Mouse (Mus musculus) thymus, adult 2 months (tissue): ENCODE data around the gene Cd164. TPM values are rescaled to one million over a fixed set of nuclear protein-coding genes. Genes with fewer than 3 reads are reported as not detected.

ENCODE experiments used
- DNase-seq: peaks from one replicate; pipeline ENCODE4 v3.0.0; 2021
- H3K27ac ChIP-seq: fragments of 200-500 bp; 2 replicates; pipeline ENCODE4 v1.5.1; 2012; ENCODE audit warnings: low read length, control low read depth; ENCODE audit not compliant: control insufficient read depth, insufficient read depth
- H3K27me3 ChIP-seq: fragments of 200-500 bp; 2 replicates; pipeline ENCODE4 v1.6.1; 2012; ENCODE audit warnings: mild to moderate bottlenecking, low read length, moderate library complexity, mixed read lengths; ENCODE audit not compliant: control insufficient read depth, insufficient read depth
- H3K36me3 ChIP-seq: fragments of 200-500 bp; 2 replicates; pipeline ENCODE4 v1.6.1; 2012; ENCODE audit warnings: mild to moderate bottlenecking, low read length, moderate library complexity; ENCODE audit not compliant: control insufficient read depth, insufficient read depth
- H3K4me1 ChIP-seq: fragments of 200-500 bp; replicated peaks from 2 replicates; pipeline ENCODE4 v1.6.1; 2012; ENCODE audit warnings: low read length; ENCODE audit not compliant: control insufficient read depth, insufficient read depth
- H3K4me3 ChIP-seq: fragments of 200-500 bp; 2 replicates; pipeline ENCODE4 v1.5.1; 2012; ENCODE audit warnings: mild to moderate bottlenecking, low read length, control low read depth, moderate library complexity; ENCODE audit not compliant: control insufficient read depth, insufficient read depth
- CTCF ChIP-seq: fragments of 200-500 bp; IDR thresholded peaks from 2 replicates; pipeline ENCODE4 v1.5.1; 2012; ENCODE audit warnings: mild to moderate bottlenecking, control low read depth, low read length, moderate library complexity, borderline replicate concordance; ENCODE audit not compliant: control insufficient read depth, poor library complexity, insufficient read depth; ENCODE audit errors: extremely low read depth
- POLR2A ChIP-seq: fragments of 200-500 bp; IDR thresholded peaks from 2 replicates; pipeline ENCODE4 v1.6.1; 2012; ENCODE audit warnings: mild to moderate bottlenecking, low read length, control low read depth, moderate library complexity; ENCODE audit not compliant: control insufficient read depth, poor library complexity, insufficient read depth; ENCODE audit errors: extremely low read depth
- WGBS: fragments of 180-500 bp; shearing (Covaris S2); methylation state at CpG from one replicate; pipeline ENCODE4 v1.1.7; 2018; 5-methylcytosine and 5-hydroxymethylcytosine counted together
- polyA plus RNA-seq: library from polyadenylated mRNA; depleted of rRNA; stranded (reverse); fragments of >200 nt; gene quantifications from 2 replicates; pipeline ENCODE4 v1.2.3, GENCODE M21; 2012

The Cd164 gene
- polyA plus RNA-seq, 1 experiment, result 223 TPM

- peaks cover 46% of the 10 kb centered on the region for H3K4me1 ChIP-seq
These were observed 42.8 kb upstream of the Cd164 start, which contains the start of gene Mical1 for GRCm38 (mm10) chr10:41476171-41477017. TSS of gene Mical1 (plus strand) at chr10:41476314.

GRCm38 (mm10) chr10:41477018-41477277 lies 42.3 kb upstream of the Cd164 start:
- H3K27ac ChIP-seq, result peak overlapping the region; percentile 99
- TF ChIP-seq POLR2A, result no peak; the same call in 1 of the 2 replicates
- TF ChIP-seq CTCF, result no peak
- no peaks in the 10 kb centered on the region for H3K27me3 ChIP-seq
- DNase-seq, result peak; percentile 62
- WGBS, result under 1% methylated on average over 9 of the region's 9 CpGs
- peaks cover 46% of the 10 kb centered on the region for H3K4me1 ChIP-seq
- H3K4me3 ChIP-seq, result peak overlapping the region; percentile 80
- H3K36me3 ChIP-seq, result peaks cover 24% of the 10 kb centered on the region

More at GRCm38 (mm10) chr10:41476171-41477017, 42.8 kb upstream of the Cd164 start, which contains the start of gene Mical1:
- Histone ChIP-seq H3K27me3 (no peaks in the 10 kb centered on the region), H3K27ac (peak within 1 kb of the TSS; percentile 99), H3K4me3 (peak within 1 kb of the TSS; percentile 80), H3K36me3 (peaks cover 19% of the 10 kb centered on the region; the same call in 1 of the 2 replicates)
- DNase-seq, result peak; percentile 69
- 1% methylated on average over 35 of the region's 35 CpGs for WGBS
- TF ChIP-seq CTCF, result no peak
- TF ChIP-seq POLR2A, result peak; percentile 51; the same call in 1 of the 2 replicates

DNA sequence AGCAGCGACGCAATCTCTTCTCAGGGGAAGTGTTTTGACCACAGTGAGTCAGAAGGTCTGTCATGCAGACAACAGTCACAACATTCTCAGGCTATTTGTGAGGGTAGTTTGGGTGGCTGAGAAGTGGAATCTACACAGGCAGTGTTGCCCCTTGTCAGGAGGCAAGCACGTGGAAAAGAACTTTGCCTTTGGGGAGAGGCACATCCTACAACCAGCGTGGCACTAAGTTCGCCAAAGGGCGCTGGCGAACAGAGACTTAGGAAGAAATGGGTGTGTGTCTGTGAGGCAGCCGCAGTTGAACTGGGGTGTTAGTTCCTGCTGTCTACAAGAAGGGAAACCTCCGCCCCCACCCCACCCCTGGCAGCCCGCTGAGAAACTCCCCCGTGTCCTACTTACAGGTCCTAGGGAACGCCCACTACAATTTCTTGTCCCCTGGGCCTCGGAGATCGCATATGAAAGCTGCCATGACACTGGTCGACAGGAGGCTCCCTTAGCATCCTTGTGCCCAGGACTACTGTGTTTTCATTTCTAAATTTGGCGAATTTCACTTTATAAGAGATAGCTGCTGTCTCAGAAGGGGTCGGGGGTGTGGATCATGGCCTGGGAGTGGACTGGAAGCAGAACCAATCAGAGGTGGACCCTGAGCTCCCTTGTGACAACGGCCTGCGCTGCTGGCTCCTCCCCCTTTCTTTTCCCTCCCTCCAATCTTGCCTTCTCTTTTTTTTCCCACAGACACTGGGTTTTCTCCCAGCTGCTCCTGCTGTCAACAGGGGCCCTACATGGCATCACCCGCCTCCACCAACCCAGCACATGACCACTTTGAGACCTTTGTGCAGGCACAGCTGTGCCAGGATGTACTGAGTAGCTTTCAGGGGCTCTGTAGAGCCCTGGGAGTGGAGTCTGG lies 41.7 kb upstream of the Cd164 start:
- 0 out of 2 replicates have a peak, but pooled peaks have one; percentile 39 for TF ChIP-seq CTCF
- 0 out of 2 replicates have a peak, but pooled peaks have one; percentile 14 for TF ChIP-seq POLR2A
- Histone ChIP-seq H3K27me3 (no peaks in the 10 kb centered on the region), H3K36me3 (peaks cover 30% of the 10 kb centered on the region), H3K27ac (peak overlapping the region; percentile 99), H3K4me1 (peaks cover 46% of the 10 kb centered on the region), H3K4me3 (peak overlapping the region; percentile 80)
- WGBS, result 2% methylated on average over 20 of the region's 20 CpGs
- DNase-seq, result peak; percentile 71

DNA sequence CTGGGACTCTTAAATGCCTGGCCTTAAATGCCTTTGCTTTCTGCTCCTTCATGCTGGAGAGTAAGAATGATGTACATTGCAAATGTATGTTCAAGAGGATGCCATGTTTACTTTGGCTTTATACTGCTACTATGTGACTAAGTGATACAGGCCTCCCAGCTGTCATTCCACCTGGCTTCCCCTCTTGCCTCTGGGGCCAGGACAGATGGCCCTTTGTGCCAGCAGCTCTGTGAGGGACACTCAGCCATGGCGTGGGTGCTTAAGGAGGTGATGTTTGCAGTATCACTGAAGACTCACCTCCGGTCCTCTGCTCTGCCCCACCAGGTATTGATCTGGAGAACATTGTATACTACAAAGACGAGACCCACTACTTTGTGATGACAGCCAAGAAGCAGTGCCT lies 39.3 kb upstream of the Cd164 start:
- H3K27ac ChIP-seq, result no peak overlapping the region
- no peak overlapping the region for H3K4me3 ChIP-seq
- peaks cover 31% of the 10 kb centered on the region for H3K4me1 ChIP-seq
- no peaks in the 10 kb centered on the region for H3K27me3 ChIP-seq
- DNase-seq, result no peak
- peaks cover 52% of the 10 kb centered on the region for H3K36me3 ChIP-seq
- 99% methylated on average over 3 of the region's 3 CpGs for WGBS
- TF ChIP-seq POLR2A, result no peak

DNA sequence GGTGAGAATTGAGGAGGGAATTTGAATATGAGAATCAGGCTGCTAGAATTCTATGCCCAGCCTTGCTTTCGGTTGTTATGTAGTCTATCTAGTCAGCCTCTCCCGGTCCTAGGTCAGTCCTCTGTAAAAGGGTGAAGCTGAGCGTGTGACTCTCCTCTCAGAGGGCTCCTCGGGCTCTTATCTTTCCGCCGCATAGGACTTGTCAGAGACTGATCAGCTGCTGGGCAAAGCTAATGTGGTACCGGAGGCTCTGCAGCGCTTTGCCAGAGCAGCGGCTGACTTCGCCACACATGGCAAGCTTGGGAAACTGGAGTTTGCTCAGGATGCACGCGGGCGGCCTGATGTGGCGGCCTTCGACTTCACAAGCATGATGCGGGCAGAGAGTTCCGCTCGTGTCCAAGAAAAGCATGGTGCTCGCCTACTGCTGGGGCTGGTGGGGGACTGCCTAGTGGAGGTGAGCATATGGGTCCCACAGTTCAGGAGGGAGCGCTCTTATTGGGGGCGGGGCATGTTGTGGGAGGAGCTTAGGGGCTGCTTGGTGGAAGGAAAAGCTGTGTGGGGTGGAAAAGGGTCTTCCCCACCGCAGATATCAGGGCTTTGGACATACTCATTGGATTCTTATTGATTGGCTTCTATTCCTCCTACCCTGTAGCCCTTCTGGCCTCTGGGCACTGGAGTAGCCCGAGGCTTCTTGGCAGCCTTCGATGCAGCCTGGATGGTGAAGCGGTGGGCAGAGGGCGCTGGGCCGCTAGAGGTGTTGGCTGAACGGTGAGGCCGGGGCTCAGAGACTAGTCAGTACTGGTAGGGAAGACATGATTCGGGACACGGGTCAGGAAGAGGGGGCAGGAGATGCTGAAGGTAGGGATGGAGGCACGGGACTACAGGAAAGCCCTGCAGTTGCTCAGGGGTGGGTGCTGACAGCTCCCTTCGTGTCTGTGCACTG lies 38.0 kb upstream of the Cd164 start:
- 96% methylated on average over 33 of the region's 33 CpGs for WGBS
- H3K4me3 ChIP-seq, result no peak overlapping the region

DNA sequence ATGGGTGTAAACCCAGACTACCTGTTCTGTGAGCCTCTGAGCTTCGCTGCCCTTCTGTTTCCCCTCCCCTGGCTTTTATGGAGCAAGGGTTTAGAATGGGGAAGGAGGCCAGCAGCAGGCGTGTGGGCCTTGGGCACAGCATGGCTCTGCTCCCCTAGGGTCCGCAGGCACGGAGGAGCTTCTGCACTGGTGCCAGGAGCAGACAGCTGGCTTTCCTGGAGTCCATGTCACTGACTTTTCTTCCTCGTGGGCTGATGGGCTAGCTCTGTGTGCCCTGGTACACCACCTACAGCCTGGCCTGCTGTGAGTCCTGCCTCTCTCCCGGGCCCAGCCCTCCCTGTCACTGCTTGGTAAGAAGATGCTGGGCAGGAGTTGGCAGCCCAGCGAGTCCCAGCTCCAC lies 36.8 kb upstream of the Cd164 start:
- H3K27me3 ChIP-seq, result no peaks in the 10 kb centered on the region
- TF ChIP-seq CTCF, result no peak
- no peak for TF ChIP-seq POLR2A
- peaks cover 18% of the 10 kb centered on the region for H3K4me1 ChIP-seq
- no peak overlapping the region for H3K4me3 ChIP-seq
- no peak overlapping the region for H3K27ac ChIP-seq
- no peak for DNase-seq
- 96% methylated on average over 7 of the region's 7 CpGs for WGBS
- H3K36me3 ChIP-seq, result peaks cover 77% of the 10 kb centered on the region

More for the DNA sequence above, 38.0 kb upstream of the Cd164 start:
- H3K36me3 ChIP-seq, result peaks cover 65% of the 10 kb centered on the region
- no peaks in the 10 kb centered on the region for H3K27me3 ChIP-seq
- peaks cover 21% of the 10 kb centered on the region for H3K4me1 ChIP-seq
- TF ChIP-seq POLR2A (no peak), CTCF (no peak)
- DNase-seq, result no peak
- H3K27ac ChIP-seq, result no peak overlapping the region
